Mouse (Mus musculus): ENCODE data around the gene Kctd3.

Kctd3 gene

DNA sequence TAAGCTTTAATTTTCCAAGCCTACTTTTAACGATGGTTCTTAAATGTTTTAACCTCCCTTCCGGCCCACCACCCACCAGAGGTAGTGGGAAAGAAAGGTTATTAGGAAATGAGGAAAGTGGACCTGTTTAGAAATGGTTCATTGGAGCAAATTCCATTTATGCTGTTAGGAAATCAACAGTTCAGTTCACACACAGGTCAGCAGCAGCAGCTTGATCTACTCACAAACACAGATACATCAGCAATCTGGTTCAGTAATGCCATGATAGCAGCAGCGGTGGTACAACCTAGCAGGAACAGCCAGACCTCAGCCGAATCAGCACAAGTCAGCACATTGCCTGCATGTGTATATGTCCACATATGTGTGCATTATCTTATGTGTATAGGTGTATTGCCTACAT lies 3.0 kb upstream of the Kctd3 start:
- WGBS: 86% methylated on average over 4 of the region's 4 CpGs

- WGBS: 37% methylated on average over 7 of the region's 7 CpGs
Measured at GRCm38 (mm10) chr1:189007980-189008324, 311 bp upstream of the Kctd3 start.

DNA sequence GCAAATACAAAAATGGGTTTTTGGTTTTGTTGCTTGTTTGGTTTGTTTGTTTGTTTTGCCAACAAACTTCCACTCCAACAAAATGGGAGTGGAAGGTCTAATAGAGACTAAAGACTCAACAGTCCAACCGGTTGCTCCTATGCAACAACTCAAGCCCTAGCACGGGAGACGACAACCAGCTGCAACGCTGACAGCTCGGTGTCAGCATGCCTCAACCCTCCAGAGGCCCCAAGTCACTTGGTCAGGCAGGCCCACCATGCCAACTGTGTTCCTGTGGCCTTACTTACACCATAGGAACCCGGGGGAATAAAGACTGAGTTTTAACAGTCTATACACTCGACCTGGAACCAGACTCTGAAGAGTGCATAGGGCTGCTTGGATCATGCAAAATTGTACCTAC lies 815 bp downstream of the Kctd3 start:
- WGBS: 3% methylated on average over 7 of the region's 7 CpGs

- WGBS: 53% methylated on average over 5 of the region's 5 CpGs
Measured at GRCm38 (mm10) chr1:189006267-189006666, 1.4 kb downstream of the Kctd3 start.

DNA sequence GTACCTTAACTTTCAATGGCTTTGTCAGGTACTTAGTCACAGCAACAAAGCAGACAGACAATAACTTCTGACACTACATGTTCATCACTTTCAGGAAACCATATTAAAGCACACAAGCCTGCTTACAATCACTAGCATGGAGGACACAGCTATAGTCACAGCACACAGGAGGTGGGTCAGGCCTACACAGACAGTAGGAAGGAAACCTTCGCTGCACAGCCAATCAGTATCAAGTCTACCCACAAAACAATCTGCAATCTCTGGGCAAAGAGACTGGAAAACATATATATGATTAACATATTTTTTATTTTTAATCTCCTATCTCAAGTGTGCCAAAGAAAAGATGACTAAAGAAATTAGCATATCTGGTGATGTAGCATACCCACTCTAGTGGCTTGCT lies 2.9 kb downstream of the Kctd3 start:
- WGBS: 64% methylated on average over 1 of the region's 1 CpGs

DNA sequence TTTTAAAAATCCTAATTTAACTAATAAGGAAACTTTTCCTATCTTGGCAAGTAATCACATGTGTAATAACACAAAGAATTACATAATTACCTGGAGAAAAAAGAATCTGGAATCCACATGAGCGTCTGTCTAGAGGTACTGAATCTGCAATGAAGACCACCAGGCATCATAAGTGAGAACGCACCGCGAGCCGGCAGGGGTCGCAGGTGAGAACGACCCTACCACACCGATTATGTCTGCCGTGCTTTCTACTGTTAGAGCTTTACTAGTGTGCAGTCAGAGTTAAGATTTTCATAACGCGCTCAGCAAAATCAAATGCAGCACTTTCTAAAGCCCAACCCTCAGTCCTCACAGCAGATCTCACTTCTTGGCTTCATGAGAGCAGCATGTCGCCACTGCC lies 5.8 kb downstream of the Kctd3 start:
- WGBS: 90% methylated on average over 12 of the region's 12 CpGs

DNA sequence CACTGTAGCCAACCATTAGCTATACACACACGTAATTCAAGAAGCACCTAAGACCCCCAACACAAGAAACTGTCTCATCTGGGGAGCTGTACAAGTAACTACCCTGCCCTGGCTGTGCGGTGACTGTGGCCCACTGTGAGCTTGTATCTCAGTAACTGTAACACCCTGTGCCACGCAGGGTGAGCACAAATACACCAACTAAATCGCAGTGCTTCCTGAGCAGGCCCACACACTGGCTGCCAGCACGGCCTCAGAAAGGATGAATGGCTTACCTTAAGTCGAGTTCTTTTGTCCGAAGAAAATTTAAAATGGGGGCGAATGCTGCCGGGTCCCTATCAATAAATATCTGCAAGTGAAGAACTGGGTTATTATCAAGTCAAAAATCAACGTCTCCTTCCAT lies 7.7 kb downstream of the Kctd3 start:
- WGBS: 84% methylated on average over 10 of the region's 10 CpGs

DNA sequence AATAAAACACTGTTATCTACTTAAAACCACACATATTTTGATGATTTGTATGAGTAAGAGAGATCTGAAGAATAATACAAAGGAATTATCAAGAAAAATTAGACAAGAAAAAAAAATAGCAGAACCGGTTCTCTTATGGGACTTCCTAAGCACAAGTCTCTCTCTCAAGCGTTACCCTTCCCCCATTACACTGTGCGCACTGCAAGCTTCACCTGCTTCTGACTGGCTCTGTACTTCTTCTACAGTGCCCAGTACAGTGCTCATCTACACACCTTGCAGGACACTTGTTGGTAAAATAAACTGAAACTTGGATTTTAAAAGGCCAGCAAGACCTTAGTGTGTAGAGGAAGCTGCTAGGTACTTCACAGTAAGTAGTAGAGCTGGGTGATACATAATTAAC lies 9.7 kb downstream of the Kctd3 start:
- WGBS: 99% methylated on average over 3 of the region's 3 CpGs

DNA sequence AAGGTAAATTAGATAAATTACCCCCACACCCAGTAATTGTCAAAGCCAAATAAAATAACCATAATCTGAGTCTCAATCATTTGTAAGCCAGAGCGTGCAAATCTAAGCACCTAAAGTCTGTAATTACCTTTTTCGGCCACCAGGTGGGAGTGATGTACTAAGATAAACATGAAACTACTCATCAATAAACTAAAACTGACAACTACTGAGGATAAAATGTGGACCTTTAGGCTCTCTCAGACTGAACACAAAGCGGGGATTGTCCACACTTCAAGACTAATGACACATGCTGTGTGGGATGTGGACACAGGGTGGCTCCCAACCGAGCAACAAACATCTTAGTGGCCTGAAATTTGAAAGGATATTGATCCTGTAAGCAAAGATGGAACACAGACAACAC lies 14.4 kb downstream of the Kctd3 start:
- WGBS: 32% methylated on average over 4 of the region's 4 CpGs

DNA sequence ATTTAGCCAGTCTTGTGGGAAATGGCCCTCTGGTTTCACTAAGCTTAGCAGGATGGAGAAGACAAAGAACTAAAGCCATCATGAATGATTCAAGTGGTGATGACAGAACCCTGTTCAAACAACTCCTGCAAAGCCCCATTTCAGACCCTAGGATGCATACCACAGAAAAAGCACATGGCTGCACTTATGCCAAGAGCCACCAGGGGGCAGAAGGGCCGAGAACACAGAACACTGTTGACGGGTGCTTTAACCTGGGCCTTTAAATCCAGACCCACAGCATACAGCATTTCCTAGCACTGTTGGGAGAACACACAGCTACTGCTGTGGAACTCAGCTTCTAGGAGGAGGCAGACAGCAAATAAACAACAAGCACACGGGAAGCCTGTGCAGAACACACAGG lies 27.6 kb downstream of the Kctd3 start:
- WGBS: 18% methylated on average over 3 of the region's 3 CpGs

DNA sequence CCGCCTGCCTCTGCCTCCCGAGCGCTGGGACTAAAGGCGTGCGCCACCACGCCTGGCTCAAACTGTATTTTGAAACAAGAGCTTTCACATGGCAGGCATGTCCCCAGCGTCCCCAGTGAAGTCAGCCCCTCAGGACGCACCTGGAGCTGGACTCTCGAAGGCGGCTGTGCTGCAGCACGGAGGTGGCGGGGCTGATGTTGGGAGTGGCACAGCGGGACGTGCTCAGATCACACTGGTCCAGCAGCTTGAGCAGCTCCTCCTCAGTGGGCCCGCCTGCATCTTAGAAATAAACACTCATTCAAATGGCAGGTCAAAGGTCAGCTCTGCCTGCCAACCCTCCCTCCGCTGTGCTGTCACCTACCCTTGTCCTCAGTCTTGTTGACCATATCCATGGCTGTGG lies 33.7 kb downstream of the Kctd3 start:
- 95% methylated on average over 16 of the region's 16 CpGs for WGBS

GRCm38 (mm10) chr1:188973078-188973477 lies 34.6 kb downstream of the Kctd3 start:
- WGBS: 93% methylated on average over 6 of the region's 6 CpGs

GRCm38 (mm10) chr1:188952501-188952900 lies 55.1 kb downstream of the Kctd3 start:
- 93% methylated on average over 4 of the region's 4 CpGs for WGBS

GRCm38 (mm10) chr1:188951091-188951490 lies 56.5 kb downstream of the Kctd3 start:
- 82% methylated on average over 6 of the region's 6 CpGs for WGBS

- 38% methylated on average over 9 of the region's 9 CpGs for WGBS
Measured at GRCm38 (mm10) chr1:188948276-188948675, 59.4 kb downstream of the Kctd3 start.

GRCm38 (mm10) chr1:188947794-188948193 lies 59.8 kb downstream of the Kctd3 start:
- 67% methylated on average over 5 of the region's 5 CpGs for WGBS

GRCm38 (mm10) chr1:188946849-188947248 lies 60.8 kb downstream of the Kctd3 start:
- 91% methylated on average over 11 of the region's 11 CpGs for WGBS

- WGBS: 53% methylated on average over 8 of the region's 8 CpGs
Measured at GRCm38 (mm10) chr1:188945326-188945725, 62.3 kb downstream of the Kctd3 start.

GRCm38 (mm10) chr1:188937246-188937780 lies 70.3 kb downstream of the Kctd3 start:
- WGBS: 77% methylated on average over 14 of the region's 14 CpGs
